Comparison of ENCODE assay signal across 26 mouse cellular contexts in the genomic region with DNA sequence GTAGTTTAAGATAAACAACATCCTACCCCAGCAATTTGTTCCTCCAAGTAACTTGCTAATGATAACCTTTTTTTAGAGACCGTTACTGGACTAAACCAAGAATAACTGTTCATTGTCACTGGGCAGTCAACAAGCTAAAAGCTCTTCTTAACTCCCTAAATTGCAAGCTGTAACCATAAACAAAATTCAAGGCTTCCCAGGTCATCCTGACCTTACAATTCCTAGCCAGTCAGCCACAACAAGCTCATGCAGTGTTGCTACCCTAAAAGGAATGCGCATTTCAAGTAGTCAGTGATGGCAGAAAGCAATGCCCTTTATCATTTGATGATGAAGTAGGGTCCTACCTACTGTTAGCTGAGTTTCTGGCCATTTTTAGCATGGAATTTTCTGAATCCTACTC. TPM values are rescaled to one million over a fixed set of nuclear protein-coding genes. Genes with fewer than 3 reads are reported as not detected.
"Had no signal": no experiment of that assay in that cellular context is flagged by ENCODE, and none has a peak within 500 bp of the region (broad histone marks: within the 10 kb centered on the region; RNA-seq: fewer than 3 reads in every experiment).

No protein-coding gene starts in this region.

- H3K9ac ChIP-seq: forebrain, postnatal 0 days; heart, embryonic 13.5 days; heart, embryonic 15.5 days; hindbrain, embryonic 13.5 days; hindbrain, embryonic 15.5 days; kidney, embryonic 15.5 days; limb, embryonic 12.5 days had no signal

- DNase-seq: forebrain, postnatal 0 days; gastrocnemius, postnatal 14 days; gastrocnemius, postnatal 36 days; heart, adult 18-20 months; heart, postnatal 14 days; heart, postnatal 36 days; kidney, adult 11 months; kidney, adult 2 months; kidney, adult 9 months; kidney, postnatal 14 days; kidney, postnatal 36 days; layer of hippocampus, adult 9-11 months; liver had no signal

- H3K36me3 ChIP-seq: heart, embryonic 13.5 days; heart, embryonic 15.5 days; hindbrain, embryonic 13.5 days; hindbrain, embryonic 15.5 days; kidney, embryonic 15.5 days; limb, embryonic 10.5 days; limb, embryonic 12.5 days had no signal

- H3K4me3 ChIP-seq: heart, embryonic 13.5 days; heart, embryonic 15.5 days; hindbrain, embryonic 13.5 days; hindbrain, embryonic 15.5 days; kidney, embryonic 15.5 days; left cerebral cortex, adult 2 months; limb, embryonic 10.5 days; limb, embryonic 12.5 days had no signal

- H3K4me1 ChIP-seq: heart, embryonic 15.5 days; hindbrain, embryonic 15.5 days; kidney, embryonic 15.5 days; limb, embryonic 12.5 days had no signal

- H3K9me3 ChIP-seq: heart, embryonic 13.5 days; heart, embryonic 15.5 days; hindbrain, embryonic 13.5 days; hindbrain, embryonic 15.5 days; kidney, embryonic 15.5 days; limb, embryonic 10.5 days; limb, embryonic 12.5 days had no signal

- H3K4me2 ChIP-seq: heart, embryonic 11.5 days; heart, embryonic 13.5 days; heart, embryonic 15.5 days; hindbrain, embryonic 13.5 days; hindbrain, embryonic 15.5 days; kidney, embryonic 15.5 days; limb, embryonic 12.5 days had no signal

- H3K27ac ChIP-seq: heart, embryonic 13.5 days; heart, embryonic 15.5 days; hindbrain, embryonic 13.5 days; hindbrain, embryonic 15.5 days; hindbrain, postnatal 0 days; kidney, embryonic 15.5 days; kidney, postnatal 0 days; left cerebral cortex, adult 2 months; limb, embryonic 10.5 days; limb, embryonic 12.5 days had no signal

- ATAC-seq: forebrain, postnatal 0 days; hindbrain, postnatal 0 days; intestine, embryonic 16.5 days had no signal

- H3K27me3 ChIP-seq: heart, embryonic 13.5 days; heart, embryonic 15.5 days; hindbrain, embryonic 13.5 days; hindbrain, embryonic 15.5 days; kidney, embryonic 15.5 days; limb, embryonic 12.5 days had no signal

RNA-seq across cellular contexts. Expression of gene Kcnv2, which starts 48.4 kb away (rescaled TPM):
- polyA plus RNA-seq: forebrain, postnatal 0 days; gonadal fat pad, adult 2 months; limb, embryonic 12.5 days had no signal
